Mouse (Mus musculus) lung, embryonic 16.5 days (tissue): ENCODE measurements at regions not wholly inside any gene's neighbourhood (a gene's known extent, or its start where the extent isn't known, plus 50 kb on each side); places are given as distances from the start of the nearest gene placed in this dataset.

Source experiments
- ATAC-seq: fragments of 200-750 bp; cut with Nextera tagmentation; 2 replicates; pipeline ENCODE4 v1.8.0; 2017; ENCODE audit warnings: low read depth, mild to moderate bottlenecking, moderate library complexity
- H3K27ac ChIP-seq: fragments of 300-500 bp; sonication (generic); 2 replicates; pipeline ENCODE4 v1.5.1; 2014; ENCODE audit warnings: mild to moderate bottlenecking, control low read depth, low read length
- H3K27me3 ChIP-seq: fragments of 300-500 bp; sonication (generic); 2 replicates; pipeline ENCODE4 v1.6.1; 2014; ENCODE audit warnings: low read depth, low read length, mixed read lengths; ENCODE audit not compliant: control insufficient read depth, insufficient read depth
- H3K36me3 ChIP-seq: fragments of 300-500 bp; sonication (generic); 2 replicates; pipeline ENCODE4 v1.6.1; 2014; ENCODE audit warnings: low read length; ENCODE audit not compliant: control insufficient read depth, insufficient read depth
- H3K4me1 ChIP-seq: fragments of 300-500 bp; sonication (generic); replicated peaks from 2 replicates; pipeline ENCODE4 v1.6.1; 2014; ENCODE audit warnings: low read length, mixed read lengths; ENCODE audit not compliant: control insufficient read depth, insufficient read depth
- H3K4me2 ChIP-seq: fragments of 300-500 bp; sonication (generic); 2 replicates; pipeline ENCODE4 v1.6.1; 2014; ENCODE audit warnings: low read depth, low read length, control low read depth
- H3K4me3 ChIP-seq: fragments of 300-500 bp; sonication (generic); 2 replicates; pipeline ENCODE4 v1.5.1; 2014; ENCODE audit warnings: mild to moderate bottlenecking, low read length, control low read depth
- H3K9ac ChIP-seq: fragments of 300-500 bp; sonication (generic); 2 replicates; pipeline ENCODE4 v1.6.1; 2014; ENCODE audit warnings: low read length, control low read depth
- H3K9me3 ChIP-seq: fragments of 300-500 bp; sonication (generic); 2 replicates; pipeline ENCODE4 v1.6.1; 2016; ENCODE audit warnings: low read length; ENCODE audit not compliant: control insufficient read depth
- WGBS: fragments of 180-500 bp; shearing (Covaris S2); extraction: QIAGEN DNeasy Blood & Tissue Kit; methylation state at CpG from one replicate; pipeline ENCODE4 v1.1.7; 2014; 5-methylcytosine and 5-hydroxymethylcytosine counted together

GRCm38 (mm10) chr3:149233691-149234131 lies 243.4 kb upstream of the Adgrl2 start:
- peaks cover 14% of the 10 kb centered on the region for H3K4me1 ChIP-seq
- no peaks in the 10 kb centered on the region for H3K9me3 ChIP-seq
- H3K36me3 ChIP-seq = no peaks in the 10 kb centered on the region
- no peak overlapping the region for H3K9ac ChIP-seq
- H3K4me3 ChIP-seq = no peak overlapping the region
- peak; percentile 90 for ATAC-seq
- peak overlapping the region; percentile 81 for H3K27ac ChIP-seq
- peak overlapping the region; percentile 7; the same call in 1 of the 2 replicates for H3K4me2 ChIP-seq
- 10% methylated on average over 8 of the region's 8 CpGs for WGBS
- H3K27me3 ChIP-seq = no peaks in the 10 kb centered on the region

- H3K4me3 ChIP-seq = no peak overlapping the region
- no peaks in the 10 kb centered on the region for H3K9me3 ChIP-seq
- H3K27ac ChIP-seq = peak overlapping the region; percentile 81
- WGBS = 29% methylated on average over 7 of the region's 7 CpGs
- H3K27me3 ChIP-seq = no peaks in the 10 kb centered on the region
- ATAC-seq = peak; percentile 24; the same call in 1 of the 2 replicates
- no peaks in the 10 kb centered on the region for H3K36me3 ChIP-seq
- no peak overlapping the region for H3K4me2 ChIP-seq
- no peak overlapping the region for H3K9ac ChIP-seq
- H3K4me1 ChIP-seq = peaks cover 14% of the 10 kb centered on the region
Observed at GRCm38 (mm10) chr3:149233191-149233641, 242.9 kb upstream of the Adgrl2 start.

DNA sequence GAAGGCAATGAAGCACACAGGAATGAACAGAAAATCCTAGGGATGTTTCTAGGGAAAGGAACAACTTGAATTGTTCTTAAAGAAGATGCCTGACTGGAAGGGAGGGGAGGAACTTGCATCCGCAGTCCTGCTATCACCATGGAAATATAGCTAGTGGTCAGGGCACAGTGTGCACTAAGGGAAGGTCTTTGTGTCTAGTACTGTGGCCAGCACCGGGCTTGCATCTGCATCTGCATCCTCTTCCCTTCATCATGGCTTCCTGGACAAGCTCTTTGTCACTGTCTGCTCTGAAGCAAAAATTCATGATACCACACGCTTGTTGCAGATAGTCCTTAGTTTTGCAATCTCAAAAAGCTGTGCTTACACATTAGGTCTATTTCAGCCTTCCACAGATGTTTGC lies 241.0 kb upstream of the Adgrl2 start:
- H3K27ac ChIP-seq = no peak overlapping the region
- no peaks in the 10 kb centered on the region for H3K27me3 ChIP-seq
- H3K9ac ChIP-seq = no peak overlapping the region
- H3K36me3 ChIP-seq = no peaks in the 10 kb centered on the region
- peaks cover 14% of the 10 kb centered on the region for H3K4me1 ChIP-seq
- ATAC-seq = no peak
- no peak overlapping the region for H3K4me2 ChIP-seq
- WGBS = 78% methylated on average over 3 of the region's 3 CpGs
- H3K4me3 ChIP-seq = no peak overlapping the region
- no peaks in the 10 kb centered on the region for H3K9me3 ChIP-seq

DNA sequence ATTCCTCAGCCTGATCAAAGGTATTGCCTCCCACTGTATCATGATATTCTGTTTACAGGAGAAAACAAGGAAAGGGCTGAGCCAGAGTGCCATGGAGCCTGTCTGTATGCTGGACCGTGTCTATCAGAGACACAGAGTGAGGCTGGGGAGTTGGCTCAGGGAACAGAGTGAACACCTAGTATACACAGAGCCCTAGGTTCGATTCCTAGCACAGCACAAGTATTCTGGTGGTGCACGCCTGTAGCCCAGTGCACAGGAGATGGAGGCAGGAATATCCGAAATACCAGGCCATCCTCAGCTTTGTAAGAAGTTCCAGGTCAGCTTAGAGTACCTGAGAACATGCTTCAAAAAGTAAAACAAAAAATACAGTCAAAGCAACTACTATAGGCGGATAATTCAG lies 237.2 kb upstream of the Adgrl2 start:
- no peak overlapping the region for H3K9ac ChIP-seq
- ATAC-seq = no peak
- H3K27me3 ChIP-seq = no peaks in the 10 kb centered on the region
- peaks cover 4% of the 10 kb centered on the region for H3K4me1 ChIP-seq
- no peaks in the 10 kb centered on the region for H3K36me3 ChIP-seq
- H3K4me3 ChIP-seq = no peak overlapping the region
- H3K27ac ChIP-seq = no peak overlapping the region
- no peak overlapping the region for H3K4me2 ChIP-seq
- H3K9me3 ChIP-seq = no peaks in the 10 kb centered on the region
- WGBS = 81% methylated on average over 5 of the region's 5 CpGs

DNA sequence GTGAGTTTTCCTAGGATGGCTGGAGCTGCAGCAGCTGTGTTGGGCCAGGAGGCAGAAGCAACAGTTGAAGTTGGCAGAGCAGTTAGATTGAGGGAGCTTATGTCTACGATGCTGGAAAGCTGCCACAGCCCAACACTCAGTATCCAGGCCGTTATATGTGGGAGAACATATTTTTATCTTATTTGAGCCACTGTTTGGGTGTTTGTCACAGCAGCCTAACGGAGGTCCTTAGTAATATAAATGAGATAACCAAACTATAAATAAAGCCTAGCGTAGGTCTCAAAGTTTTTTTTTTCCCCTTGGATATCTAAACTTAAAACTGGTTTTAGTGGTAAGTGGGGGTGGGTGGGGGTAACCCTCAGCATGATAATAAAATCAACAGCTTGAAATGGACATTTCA lies 236.4 kb upstream of the Adgrl2 start:
- H3K27me3 ChIP-seq = no peaks in the 10 kb centered on the region
- peak; percentile 49; the same call in 1 of the 2 replicates for ATAC-seq
- H3K9ac ChIP-seq = no peak overlapping the region
- H3K9me3 ChIP-seq = no peaks in the 10 kb centered on the region
- 49% methylated on average over 4 of the region's 4 CpGs for WGBS
- H3K4me1 ChIP-seq = peaks cover 4% of the 10 kb centered on the region
- no peak overlapping the region for H3K27ac ChIP-seq
- no peaks in the 10 kb centered on the region for H3K36me3 ChIP-seq
- no peak overlapping the region for H3K4me3 ChIP-seq
- H3K4me2 ChIP-seq = no peak overlapping the region

- no peaks in the 10 kb centered on the region for H3K36me3 ChIP-seq
- WGBS = 85% methylated on average over 17 of the region's 17 CpGs
- no peak overlapping the region for H3K27ac ChIP-seq
- H3K9me3 ChIP-seq = no peaks in the 10 kb centered on the region
- H3K4me2 ChIP-seq = no peak overlapping the region
- no peak overlapping the region for H3K9ac ChIP-seq
- no peak overlapping the region for H3K4me3 ChIP-seq
- no peak for ATAC-seq
- no peaks in the 10 kb centered on the region for H3K27me3 ChIP-seq
- peaks cover 7% of the 10 kb centered on the region for H3K4me1 ChIP-seq
Observed at GRCm38 (mm10) chr3:149225684-149226083, 235.3 kb upstream of the Adgrl2 start.

- 50% methylated on average over 4 of the region's 4 CpGs for WGBS
- H3K4me1 ChIP-seq = peaks cover 15% of the 10 kb centered on the region
Observed at GRCm38 (mm10) chr3:149224271-149224670, 233.9 kb upstream of the Adgrl2 start.

GRCm38 (mm10) chr3:149223776-149224175 lies 233.4 kb upstream of the Adgrl2 start:
- Histone ChIP-seq H3K36me3 (no peaks in the 10 kb centered on the region), H3K4me1 (peaks cover 19% of the 10 kb centered on the region), H3K4me3 (no peak overlapping the region), H3K9me3 (no peaks in the 10 kb centered on the region), H3K27ac (no peak overlapping the region), H3K4me2 (no peak overlapping the region), H3K9ac (no peak overlapping the region), H3K27me3 (no peaks in the 10 kb centered on the region)
- 77% methylated on average over 5 of the region's 5 CpGs for WGBS
- no peak for ATAC-seq

More at GRCm38 (mm10) chr3:149224271-149224670, 233.9 kb upstream of the Adgrl2 start:
- no peak overlapping the region for H3K27ac ChIP-seq
- H3K27me3 ChIP-seq = no peaks in the 10 kb centered on the region
- H3K9ac ChIP-seq = no peak overlapping the region
- no peak overlapping the region for H3K4me3 ChIP-seq
- H3K36me3 ChIP-seq = no peaks in the 10 kb centered on the region
- no peak for ATAC-seq
- H3K4me2 ChIP-seq = no peak overlapping the region
- no peaks in the 10 kb centered on the region for H3K9me3 ChIP-seq

DNA sequence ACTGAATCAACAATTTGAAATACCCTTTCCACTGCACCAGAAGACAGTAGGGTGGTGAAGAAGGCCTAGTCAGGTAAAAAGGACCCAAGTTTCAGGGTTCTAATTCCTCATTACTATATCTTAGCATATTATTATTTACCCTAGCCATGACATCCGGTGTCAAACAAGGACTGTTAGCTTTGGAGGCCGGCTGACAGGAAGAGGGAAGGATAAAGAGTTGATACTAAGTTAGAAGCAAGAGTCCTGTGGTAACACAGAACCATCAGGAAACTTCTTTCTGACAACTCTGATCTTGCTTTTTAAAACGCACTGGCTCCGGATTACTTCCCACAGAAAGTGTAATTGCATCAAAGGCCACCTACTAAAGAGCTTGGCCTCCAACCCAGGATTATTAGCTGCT lies 230.6 kb upstream of the Adgrl2 start:
- Histone ChIP-seq H3K27me3 (no peaks in the 10 kb centered on the region), H3K9ac (no peak overlapping the region), H3K27ac (no peak overlapping the region), H3K9me3 (no peaks in the 10 kb centered on the region), H3K4me2 (no peak overlapping the region), H3K36me3 (no peaks in the 10 kb centered on the region), H3K4me1 (peaks cover 32% of the 10 kb centered on the region), H3K4me3 (no peak overlapping the region)
- WGBS = 49% methylated on average over 4 of the region's 4 CpGs
- no peak for ATAC-seq
